ENCODE assay signal across 8 mouse cellular contexts in the genomic region with DNA sequence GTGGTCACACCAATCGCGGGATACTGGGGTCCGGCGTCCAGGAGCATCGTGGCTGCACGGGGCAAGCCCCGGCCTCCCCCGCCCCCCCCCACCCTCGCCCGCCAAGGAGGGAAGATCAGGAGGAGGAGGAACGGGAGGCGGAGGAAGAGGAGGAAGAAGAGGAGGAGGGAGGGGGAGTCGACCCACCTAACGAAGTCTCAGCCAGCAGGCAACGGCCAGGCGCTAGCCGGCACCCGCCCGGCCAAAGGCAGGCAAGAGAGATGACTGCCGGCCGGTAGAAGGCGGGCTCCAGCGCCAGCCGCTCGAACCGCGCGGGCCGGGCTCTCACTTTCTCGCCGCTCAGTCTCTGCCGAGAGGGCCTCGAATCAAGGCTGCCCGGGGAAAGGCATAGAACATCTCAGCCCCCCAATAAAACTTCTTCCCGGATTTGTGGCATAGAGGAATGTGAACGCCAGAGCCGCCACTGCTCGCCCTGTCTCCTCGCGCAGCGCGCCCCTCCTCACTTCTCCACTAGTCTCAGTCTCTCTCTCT. TPM values are rescaled to one million over a fixed set of nuclear protein-coding genes. Genes with fewer than 3 reads are reported as not detected.
DNase-seq lines count a peak whose midpoint lies in the region; ATAC-seq lines count a peak whose summit lies in the region.

No protein-coding gene starts in this region.

- no peaks in the 10 kb centered on the region for H3K9me3 ChIP-seq in intestine, embryonic 14.5 days (ENCODE audit: control insufficient read depth, low read length)
- no peaks in the 10 kb centered on the region for H3K9me3 ChIP-seq in neural tube, embryonic 11.5 days (ENCODE audit: control insufficient read depth, low read length)

- H3K27ac ChIP-seq in intestine, embryonic 14.5 days (ENCODE audit: low read depth): no peak overlapping the region
- H3K27ac ChIP-seq in neural tube, embryonic 11.5 days (ENCODE audit: low read depth, low read length): peak overlapping the region; percentile 99

- no peaks in the 10 kb centered on the region for H3K36me3 ChIP-seq in intestine, embryonic 14.5 days (ENCODE audit: control insufficient read depth, insufficient read depth, low read length)
- H3K36me3 ChIP-seq in neural tube, embryonic 11.5 days (ENCODE audit: control insufficient read depth, insufficient read depth, low read length): no peaks in the 10 kb centered on the region

- DNase-seq in left cerebral cortex, postnatal 4 days: peak; percentile 68
- no peak for DNase-seq in left cerebral cortex, postnatal 25 days (ENCODE audit: low spot score in 2 of 2)
- DNase-seq in embryo, embryonic 10 days (ENCODE audit: low spot score): peak; percentile 65
- no peak for DNase-seq in intestine, embryonic 14.5 days (ENCODE audit: low spot score)
- peak; percentile 81 for DNase-seq in neural tube, embryonic 11.5 days (ENCODE audit: low spot score)
- no peak for DNase-seq in urinary bladder, postnatal 4 days (ENCODE audit: low spot score in 2 of 2)
- no peak for DNase-seq in spleen, adult 12 weeks (ENCODE audit: low spot score)
- no peak for DNase-seq in frontal cortex, adult 2 months (ENCODE audit: extremely low spot score in 1 of 2, low spot score in 1 of 2)

- H3K4me2 ChIP-seq in intestine, embryonic 14.5 days (ENCODE audit: low read length): peak overlapping the region; percentile 18
- H3K4me2 ChIP-seq in neural tube, embryonic 11.5 days (ENCODE audit: low read depth): peak overlapping the region; percentile 36

- peaks cover 98% of the 10 kb centered on the region for H3K27me3 ChIP-seq in intestine, embryonic 14.5 days (replicated peaks; ENCODE audit: control insufficient read depth, insufficient read depth, low read length)
- peaks cover 64% of the 10 kb centered on the region for H3K27me3 ChIP-seq in neural tube, embryonic 11.5 days (ENCODE audit: control insufficient read depth, insufficient read depth, low read length)

- ATAC-seq in intestine, embryonic 14.5 days (replicated peaks; ENCODE audit: low FRiP score, low TSS enrichment, low read depth): peak; percentile 43
- peak; percentile 10 for ATAC-seq in neural tube, embryonic 11.5 days (ENCODE audit: insufficient read depth, low FRiP score, low TSS enrichment)

- intact Hi-C loops in left cerebral cortex, postnatal 4 days (cut with DNase I): no loop called here
- intact Hi-C loops in left cerebral cortex, postnatal 25 days (cut with DNase I): loop anchor here (2.0 to 10.0 kb wide), 5 partner anchors 16 to 1488 kb away; no protein-coding TSS in a partner anchor

- 0% methylated on average over 37 of the region's 42 CpGs for WGBS in intestine, embryonic 14.5 days
- 0% methylated on average over 35 of the region's 42 CpGs for WGBS in neural tube, embryonic 11.5 days

- H3K4me1 ChIP-seq in intestine, embryonic 14.5 days (replicated peaks; ENCODE audit: control insufficient read depth, insufficient read depth, low read length): no peaks in the 10 kb centered on the region; the same call in 1 of the 2 replicates
- no peaks in the 10 kb centered on the region for H3K4me1 ChIP-seq in neural tube, embryonic 11.5 days (ENCODE audit: control insufficient read depth, insufficient read depth, low read length)

- 0 out of 2 replicates have a peak overlapping the region, but pooled peaks have one; percentile 13 for H3K4me3 ChIP-seq in intestine, embryonic 14.5 days (ENCODE audit: low read depth, low read length)
- H3K4me3 ChIP-seq in neural tube, embryonic 11.5 days (ENCODE audit: low read depth, low read length): peak overlapping the region; percentile 62

- H3K9ac ChIP-seq in intestine, embryonic 14.5 days (ENCODE audit: low read length): no peak overlapping the region
- H3K9ac ChIP-seq in neural tube, embryonic 11.5 days (ENCODE audit: low read length): peak overlapping the region; percentile 98

RNA-seq across cellular contexts. Expression of gene Zic1, which starts 0.6 kb away (rescaled TPM):
- total RNA-seq in left cerebral cortex, postnatal 4 days (2021): 10 to 100 TPM; 21.4 to 28.8 TPM
- 10 to 100 TPM; 11.1 to 11.7 TPM for total RNA-seq in left cerebral cortex, postnatal 25 days (2021)
- not detected in 2 replicates for polyA plus RNA-seq in intestine, embryonic 14.5 days (2014; fragmentation: Nextera tagmentation; extraction: Ambion mirVana)
- 17.3 and 17.9 TPM in 2 replicates for polyA plus RNA-seq in neural tube, embryonic 11.5 days (2014; fragmentation: Nextera tagmentation; extraction: Ambion mirVana)
- polyA plus RNA-seq in frontal cortex, adult 2 months (2012; rRNA removed): 113 and 143 TPM in 2 replicates

RNA-seq across cellular contexts. Expression of gene Zic4, which starts 2.8 kb away (rescaled TPM):
- 1 to 10 TPM; 9.4 to 10.0 TPM for total RNA-seq in left cerebral cortex, postnatal 4 days (2021)
- total RNA-seq in left cerebral cortex, postnatal 25 days (2021): 1 to 10 TPM; 2.3 to 3.0 TPM
- not detected in 2 replicates for polyA plus RNA-seq in intestine, embryonic 14.5 days (2014; fragmentation: Nextera tagmentation; extraction: Ambion mirVana)
- polyA plus RNA-seq in neural tube, embryonic 11.5 days (2014; fragmentation: Nextera tagmentation; extraction: Ambion mirVana): 52.2 and 58.1 TPM in 2 replicates
- polyA plus RNA-seq in frontal cortex, adult 2 months (2012; rRNA removed): 9.9 and 10.3 TPM in 2 replicates

Comparison
In these comparisons a context has a peak if more than half of its experiments do, and no peak if none do; other contexts are left out.
1. DNase-seq: peak in left cerebral cortex, postnatal 4 days (single experiment), embryo, embryonic 10 days (single experiment) and neural tube, embryonic 11.5 days (single experiment); none in left cerebral cortex, postnatal 25 days (0 of 2), intestine, embryonic 14.5 days (single experiment), urinary bladder, postnatal 4 days (0 of 2), spleen, adult 12 weeks (single experiment) and frontal cortex, adult 2 months (0 of 2).
2. RNA of gene Zic1, which starts 0.6 kb away (polyA plus RNA-seq): 113 to 143 TPM in frontal cortex, adult 2 months and 17.3 to 17.9 TPM in neural tube, embryonic 11.5 days; not detected in intestine, embryonic 14.5 days; every median in the first group is over 10 times any median in the second.
3. RNA of gene Zic4, which starts 2.8 kb away (polyA plus RNA-seq): 52.2 to 58.1 TPM in neural tube, embryonic 11.5 days and 9.9 to 10.3 TPM in frontal cortex, adult 2 months; not detected in intestine, embryonic 14.5 days; every median in the first group is over 10 times any median in the second.